Mouse (Mus musculus) spleen, adult 12 weeks (tissue): ENCODE measurements at regions not wholly inside any gene's neighbourhood (a gene's known extent, or its start where the extent isn't known, plus 50 kb on each side); places are given as distances from the start of the nearest gene placed in this dataset.
"Not testable (repeated sequence)": the region's sequence is repeated elsewhere in the genome, so short reads cannot be mapped to it uniquely, and the experiment has no call there.

Experiments
- DNase-seq: peaks from one replicate; pipeline ENCODE4 v3.0.0; 2022; ENCODE audit warnings: low spot score

GRCm38 (mm10) chr17:84844950-84845349 is 54.4 kb upstream of the Lrpprc start:
- DNase-seq, result peak; percentile 31

- no peak for DNase-seq
These were observed 55.6 kb upstream of the Lrpprc start for GRCm38 (mm10) chr17:84846141-84846540.

GRCm38 (mm10) chr17:84848385-84849030 is 57.9 kb upstream of the Lrpprc start:
- no peak for DNase-seq

- DNase-seq, result no peak
These were observed 58.4 kb upstream of the Lrpprc start for GRCm38 (mm10) chr17:84849031-84849405.

- no peak for DNase-seq
These were observed 59.9 kb upstream of the Lrpprc start for GRCm38 (mm10) chr17:84850464-84850863.

- no peak for DNase-seq
These were observed 60.3 kb upstream of the Lrpprc start for GRCm38 (mm10) chr17:84850893-84851292.

GRCm38 (mm10) chr17:84856971-84857370 is 66.4 kb upstream of the Lrpprc start:
- no peak for DNase-seq

- DNase-seq, result no peak
These were observed 68.2 kb upstream of the Lrpprc start for GRCm38 (mm10) chr17:84858830-84859229.

- no peak for DNase-seq
These were observed 69.3 kb upstream of the Lrpprc start for GRCm38 (mm10) chr17:84859916-84860315.

- no peak for DNase-seq
These were observed 70.2 kb upstream of the Lrpprc start for GRCm38 (mm10) chr17:84860835-84861234.

- DNase-seq, result not testable (repeated sequence)
These were observed 73.6 kb upstream of the Lrpprc start for GRCm38 (mm10) chr17:84864231-84864630.

GRCm38 (mm10) chr17:84865158-84865557 is 74.6 kb upstream of the Lrpprc start:
- no peak for DNase-seq

GRCm38 (mm10) chr17:84865566-84865965 is 75.0 kb upstream of the Lrpprc start:
- DNase-seq, result no peak

- DNase-seq, result no peak
These were observed 78.6 kb upstream of the Lrpprc start for GRCm38 (mm10) chr17:84869074-84869722.

- DNase-seq, result no peak
These were observed 83.0 kb upstream of the Lrpprc start for GRCm38 (mm10) chr17:84873554-84873953.

- DNase-seq, result no peak
These were observed 82.0 kb upstream of the Ppm1b start for GRCm38 (mm10) chr17:84874494-84874893.

- no peak for DNase-seq
These were observed 81.5 kb upstream of the Ppm1b start for GRCm38 (mm10) chr17:84875031-84875430.

GRCm38 (mm10) chr17:84876037-84876436 is 80.5 kb upstream of the Ppm1b start:
- DNase-seq, result no peak

- no peak for DNase-seq
These were observed 79.2 kb upstream of the Ppm1b start for GRCm38 (mm10) chr17:84877176-84877863.

GRCm38 (mm10) chr17:84877864-84878224 is 78.7 kb upstream of the Ppm1b start:
- DNase-seq, result peak; percentile 64

- DNase-seq, result no peak
These were observed 78.2 kb upstream of the Ppm1b start for GRCm38 (mm10) chr17:84878316-84878715.

- no peak for DNase-seq
These were observed 77.4 kb upstream of the Ppm1b start for GRCm38 (mm10) chr17:84879146-84879545.

- DNase-seq, result no peak
These were observed 75.6 kb upstream of the Ppm1b start for GRCm38 (mm10) chr17:84880946-84881345.
